Mouse (Mus musculus): Measurements from ENCODE around the gene Gm21981.

DNA sequence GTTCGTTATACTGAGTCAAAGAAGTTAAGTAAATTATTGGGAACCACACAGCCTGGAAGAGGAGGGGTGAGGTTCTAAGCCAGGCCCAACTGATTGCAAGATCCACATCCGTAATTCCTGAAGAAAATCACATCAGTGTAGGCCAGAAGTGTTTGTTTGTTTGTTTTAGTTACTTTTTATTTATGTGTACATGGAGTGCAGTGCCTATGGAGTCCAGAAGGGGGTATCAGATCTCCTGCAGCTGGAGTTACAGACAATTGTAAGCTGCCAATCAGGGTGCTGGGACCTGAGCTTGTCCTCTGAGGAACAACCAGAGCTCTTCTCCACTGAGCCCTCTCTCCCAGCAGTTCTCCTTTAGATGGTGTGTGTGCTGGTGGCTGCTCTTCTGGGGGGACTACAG lies 45.9 kb upstream of the Gm21981 start:
- TF ChIP-seq POLR2A (IDR thresholded peaks at IDR 0.05; ENCODE audit: control insufficient read depth in 1 of 2, insufficient read depth in 1 of 2, low read depth in 1 of 2, low read length in 2 of 2, poor library complexity in 1 of 2): no peak
- TF ChIP-seq ZNF384 (IDR thresholded peaks at IDR 0.05; ENCODE audit: low read depth, low read length): no peak
- no peak for TF ChIP-seq SIN3A (IDR thresholded peaks at IDR 0.05; ENCODE audit: low read length)
- TF ChIP-seq MAX (IDR thresholded peaks at IDR 0.05; ENCODE audit: low read length): no peak
- 0 out of 4 replicates have a peak, but pooled peaks have one; percentile 7 to 13 for TF ChIP-seq EP300 (IDR thresholded peaks at IDR 0.05; ENCODE audit: low read depth in 1 of 2, low read length in 2 of 2)
- TF ChIP-seq GATA1 (IDR thresholded peaks at IDR 0.05; ENCODE audit: low read depth, low read length): no peak
- TF ChIP-seq MYC (IDR thresholded peaks at IDR 0.05; ENCODE audit: low read depth, low read length): no peak
- TF ChIP-seq CTCF (IDR thresholded peaks at IDR 0.05 in 2 of 3, conservative IDR thresholded peaks at IDR 0.05 in 1 of 3; ENCODE audit: control insufficient read depth in 1 of 3, insufficient read depth in 1 of 3, low read depth in 2 of 3, low read length in 3 of 3, poor library complexity in 1 of 3, severe bottlenecking in 1 of 3): peak in 2 of 3 experiments; percentile 57 to 58; a peak in 4 of 6 replicates
